Mouse (Mus musculus) liver, postnatal 0 days (tissue): ENCODE data around the gene Ddx55.

Source experiments
- CTCF ChIP-seq: sonication (generic); IDR thresholded peaks from 2 replicates; pipeline ENCODE4 v1.5.1; 2016; ENCODE audit warnings: antibody characterized with exemption, low read depth
- EP300 ChIP-seq: IDR thresholded peaks from 2 replicates; pipeline ENCODE4 v1.6.1; 2016; ENCODE audit warnings: antibody characterized with exemption, low read depth, mild to moderate bottlenecking

GRCm38 (mm10) chr5:124529697-124530096 lies 23.0 kb upstream of the Ddx55 start:
- no peak for TF ChIP-seq CTCF
- no peak for TF ChIP-seq EP300
